Mouse (Mus musculus) hindbrain, postnatal 0 days (tissue): ENCODE data around the gene Spaca5. TPM values are rescaled to one million over a fixed set of nuclear protein-coding genes. Genes with fewer than 3 reads are reported as not detected.

ENCODE experiments used
- ATAC-seq: fragments of 200-750 bp; cut with Nextera tagmentation; 2 replicates; pipeline ENCODE4 v1.8.0; 2017; ENCODE audit warnings: mild to moderate bottlenecking, moderate TSS enrichment, moderate library complexity
- DNase-seq: peaks from one replicate; pipeline ENCODE4 v3.0.0-alpha.2; 2015; ENCODE audit warnings: low spot score
- H3K27ac ChIP-seq: fragments of 300-500 bp; sonication (generic); 2 replicates; pipeline ENCODE4 v1.5.1; 2014; ENCODE audit warnings: mild to moderate bottlenecking
- H3K27me3 ChIP-seq: fragments of 300-500 bp; sonication (generic); 2 replicates; pipeline ENCODE4 v1.6.1; 2014; ENCODE audit warnings: low read length, mixed read lengths; ENCODE audit not compliant: insufficient read depth
- H3K36me3 ChIP-seq: fragments of 300-500 bp; sonication (generic); 2 replicates; pipeline ENCODE4 v1.6.1; 2014; ENCODE audit warnings: low read length, mixed read lengths; ENCODE audit not compliant: insufficient read depth
- H3K4me1 ChIP-seq: fragments of 300-500 bp; sonication (generic); 2 replicates; pipeline ENCODE4 v1.6.1; 2014; ENCODE audit warnings: antibody characterized with exemption, low read length, mixed read lengths; ENCODE audit not compliant: insufficient read depth
- H3K4me2 ChIP-seq: fragments of 300-500 bp; sonication (generic); 2 replicates; pipeline ENCODE4 v1.6.1; 2014; ENCODE audit warnings: low read depth, mild to moderate bottlenecking, low read length, moderate library complexity, mixed read lengths
- H3K4me3 ChIP-seq: fragments of 300-500 bp; sonication (generic); 2 replicates; pipeline ENCODE4 v1.5.1; 2014; ENCODE audit warnings: low read length
- H3K9ac ChIP-seq: fragments of 300-500 bp; sonication (generic); replicated peaks from 2 replicates; pipeline ENCODE4 v1.6.1; 2014; ENCODE audit warnings: mild to moderate bottlenecking, low read length, moderate library complexity, mixed read lengths
- H3K9me3 ChIP-seq: fragments of 300-500 bp; sonication (generic); 2 replicates; pipeline ENCODE4 v1.6.1; 2016; ENCODE audit warnings: low read length, mixed read lengths
- CTCF ChIP-seq: IDR thresholded peaks from 2 replicates; pipeline ENCODE4 v1.5.1; 2016; ENCODE audit warnings: antibody characterized with exemption, control low read depth, low read depth
- WGBS: fragments of 180-500 bp; shearing (Covaris S2); extraction: QIAGEN DNeasy Blood & Tissue Kit; methylation state at CpG from one replicate; pipeline ENCODE4 v1.1.7; 2014; 5-methylcytosine and 5-hydroxymethylcytosine counted together
- polyA plus RNA-seq: library from polyadenylated mRNA; unstranded; fragments of >200 nt; fragmentation: Nextera tagmentation; extraction: Ambion mirVana; gene quantifications from 2 replicates; pipeline ENCODE4 v1.2.1, GENCODE M21; 2015
- total RNA-seq: library from RNA; depleted of rRNA; stranded (reverse); fragments of >200 nt; gene quantifications from 2 replicates; pipeline ENCODE4 v1.2.3, GENCODE M21; 2014; rRNA removed

Gene Spaca5
- total and polyA plus RNA-seq, 2 experiments from 2014 or later = 0.24 TPM; not detected in 1

GRCm38 (mm10) chrX:21089867-21090239, 21.6 kb downstream of the Spaca5 start:
- no peaks in the 10 kb centered on the region for H3K27me3 ChIP-seq
- peak overlapping the region; percentile 52 for H3K4me2 ChIP-seq
- 59% methylated on average over 7 of the region's 7 CpGs for WGBS
- H3K9me3 ChIP-seq = no peaks in the 10 kb centered on the region
- peak overlapping the region; percentile 58 for H3K9ac ChIP-seq
- peak overlapping the region; percentile 87 for H3K27ac ChIP-seq
- no peak for TF ChIP-seq CTCF
- peak overlapping the region; percentile 40 for H3K4me3 ChIP-seq
- H3K36me3 ChIP-seq = no peaks in the 10 kb centered on the region
- peak; percentile 61 for ATAC-seq
- no peak for DNase-seq
- H3K4me1 ChIP-seq = no peaks in the 10 kb centered on the region

- H3K9me3 ChIP-seq = no peaks in the 10 kb centered on the region
- no peak for TF ChIP-seq CTCF
These were observed 47.3 kb downstream of the Spaca5 start, which contains the start of gene Ssxa1 for GRCm38 (mm10) chrX:21115520-21115919. Gene Ssxa1 (plus strand): TSS chrX:21115820.

More at GRCm38 (mm10) chrX:21115520-21115919, 47.3 kb downstream of the Spaca5 start, which contains the start of gene Ssxa1:
- Histone ChIP-seq H3K4me2 (no peak within 1 kb of the TSS), H3K27ac (no peak within 1 kb of the TSS), H3K4me1 (no peaks in the 10 kb centered on the region), H3K36me3 (no peaks in the 10 kb centered on the region), H3K27me3 (no peaks in the 10 kb centered on the region), H3K4me3 (no peak within 1 kb of the TSS), H3K9ac (no peak within 1 kb of the TSS)
- ATAC-seq (no peak), DNase-seq (no peak)
- 80% methylated on average over 4 of the region's 4 CpGs for WGBS

Other genes starting within 250 kb of the Spaca5 start
- 3.8 and 5.7 TPM in 2 replicates for gene Timp1, start 198.2 kb upstream of the Spaca5 start, total RNA-seq
- 5.4 and 6.3 TPM in 2 replicates for gene Timp1, start 198.2 kb upstream of the Spaca5 start, polyA plus RNA-seq
- gene Syn1, start 147.4 kb upstream of the Spaca5 start, total RNA-seq = 65.4 and 75.9 TPM in 2 replicates
- 70.5 and 88.8 TPM in 2 replicates for gene Syn1, start 147.4 kb upstream of the Spaca5 start, polyA plus RNA-seq
- gene Cfp, start 136.9 kb upstream of the Spaca5 start, total RNA-seq = 5.4 and 10.2 TPM in 2 replicates
- gene Cfp, start 136.9 kb upstream of the Spaca5 start, polyA plus RNA-seq = 2.9 and 3.8 TPM in 2 replicates
- gene Elk1, start 117.8 kb upstream of the Spaca5 start, total RNA-seq = 30.5 and 31.1 TPM in 2 replicates
- 13.7 and 14.5 TPM in 2 replicates for gene Elk1, start 117.8 kb upstream of the Spaca5 start, polyA plus RNA-seq
- gene Uxt, start 106.4 kb upstream of the Spaca5 start, total RNA-seq = 9.7 and 12.0 TPM in 2 replicates
- gene Uxt, start 106.4 kb upstream of the Spaca5 start, polyA plus RNA-seq = 32.2 and 33.2 TPM in 2 replicates
- gene Zfp182, start 6.1 kb upstream of the Spaca5 start, total RNA-seq = 6.5 and 9.5 TPM in 2 replicates
- gene Zfp182, start 6.1 kb upstream of the Spaca5 start, polyA plus RNA-seq = 3.8 and 5.2 TPM in 2 replicates
- 3.8 and 4.5 TPM in 2 replicates for gene Zfp300, start 21.1 kb downstream of the Spaca5 start, total RNA-seq
- 2.9 and 3.3 TPM in 2 replicates for gene Zfp300, start 21.1 kb downstream of the Spaca5 start, polyA plus RNA-seq
- gene Ssxa1, start 47.4 kb downstream of the Spaca5 start, total RNA-seq = not detected in 2 replicates
- gene Ssxa1, start 47.4 kb downstream of the Spaca5 start, polyA plus RNA-seq = not detected in 2 replicates
- not detected in 2 replicates for gene Gm21876, start 107.2 kb downstream of the Spaca5 start, total RNA-seq
- not detected in 2 replicates for gene Gm21876, start 107.2 kb downstream of the Spaca5 start, polyA plus RNA-seq